Mouse (Mus musculus): ENCODE data around the gene Macf1.

The Macf1 gene

DNA sequence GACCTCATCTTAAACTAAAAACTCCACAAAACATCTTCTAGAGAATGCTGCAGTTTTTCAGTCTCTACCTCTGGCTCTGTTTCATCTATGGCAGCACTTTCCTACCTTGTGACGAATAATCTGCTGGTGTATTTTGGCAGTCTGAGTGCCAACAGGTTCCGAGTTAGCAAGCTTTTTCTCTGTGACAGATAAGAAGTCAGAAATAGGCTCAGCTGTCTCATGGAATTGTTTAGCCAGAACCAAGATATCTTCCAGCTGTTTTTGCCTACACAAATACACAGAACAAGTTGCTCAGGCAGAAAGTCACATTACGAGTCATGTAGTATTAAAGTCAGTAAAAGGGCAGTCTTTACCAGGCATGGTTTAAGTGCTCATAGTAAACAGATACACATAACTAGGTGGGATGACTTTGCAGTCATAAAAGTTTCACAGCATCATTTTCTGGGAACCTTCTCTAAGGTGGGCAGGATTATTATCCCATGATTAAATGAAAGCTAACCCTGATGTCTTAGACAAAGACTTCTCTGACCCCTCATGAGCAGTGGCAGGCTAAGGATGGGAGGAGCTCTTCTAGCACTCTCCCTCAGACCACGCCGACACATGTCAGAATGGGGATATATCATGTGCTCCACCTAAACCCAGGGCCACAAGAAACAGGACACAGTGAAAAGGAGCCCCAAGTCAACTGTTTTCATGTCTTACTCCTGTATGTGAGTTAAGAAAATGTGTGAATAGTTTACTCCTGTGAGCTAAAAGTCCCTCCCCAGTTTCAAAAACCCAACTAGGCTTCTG lies 286.3 kb downstream of the Macf1 start:
- no peak for DNase-seq

DNA sequence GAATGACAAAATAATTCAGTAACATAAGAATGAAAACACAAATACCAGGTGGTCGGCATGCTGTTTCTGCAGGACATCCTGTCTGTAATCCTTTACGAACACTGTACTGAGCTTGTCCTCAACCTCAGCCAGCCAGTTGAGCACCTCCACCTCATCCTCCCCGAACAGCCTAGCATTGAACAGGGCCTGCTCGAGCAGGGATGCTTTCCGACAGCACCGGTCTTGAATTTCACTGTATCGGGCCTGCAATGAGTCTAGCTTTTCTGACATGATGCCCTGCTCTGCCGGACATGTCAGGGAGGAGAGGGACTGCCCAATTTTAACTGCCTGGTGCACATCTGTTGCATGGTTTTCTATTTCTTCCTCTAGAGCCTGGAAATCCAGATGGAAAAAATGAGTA lies 287.1 kb downstream of the Macf1 start:
- no peak for DNase-seq

DNA sequence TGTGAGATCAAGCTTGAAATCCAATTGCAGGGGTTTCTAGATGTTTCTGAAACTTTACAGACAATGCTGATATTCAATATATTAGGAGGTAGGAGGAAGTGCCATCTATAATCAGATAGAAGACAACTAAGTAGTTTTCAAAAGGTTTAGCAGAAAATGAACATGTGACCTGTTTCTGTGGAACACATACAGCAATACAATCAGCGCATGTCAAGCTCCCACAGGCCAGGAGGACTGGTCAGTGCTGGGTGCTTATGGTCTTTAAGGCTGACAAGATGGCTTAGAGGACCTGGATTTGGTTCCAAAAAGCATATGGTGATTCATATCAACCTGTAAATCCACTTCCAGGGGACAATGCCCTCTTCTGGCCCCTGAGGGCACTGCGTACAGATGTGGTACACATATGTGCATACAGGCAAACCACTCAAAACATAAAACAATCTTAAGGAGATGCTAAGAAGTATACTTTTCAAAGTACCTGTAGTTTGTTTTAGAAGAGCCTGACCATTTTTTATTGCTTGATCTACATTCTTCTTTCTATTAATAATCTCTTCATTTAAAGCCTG lies 288.6 kb downstream of the Macf1 start:
- DNase-seq, result no peak

DNA sequence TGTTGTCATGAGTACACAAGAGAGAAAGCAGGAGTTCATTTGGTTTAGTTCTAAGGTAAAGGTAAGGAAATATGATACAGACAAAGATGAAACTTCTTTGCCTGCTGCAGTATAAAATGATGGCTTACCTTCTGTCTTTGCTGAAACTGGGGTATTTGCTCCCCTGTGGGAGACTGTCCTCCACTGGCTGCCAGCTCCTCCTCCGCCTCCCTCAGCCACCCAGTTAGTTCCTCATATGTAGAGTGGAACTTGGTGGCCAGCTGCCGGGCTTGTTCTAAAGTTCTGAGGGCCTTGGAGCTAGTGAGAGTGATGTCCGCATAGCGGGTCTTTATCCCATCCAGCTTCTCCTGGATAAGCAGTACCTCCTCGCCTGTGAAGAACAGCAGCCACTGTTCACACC lies 289.3 kb downstream of the Macf1 start:
- DNase-seq, result no peak

DNA sequence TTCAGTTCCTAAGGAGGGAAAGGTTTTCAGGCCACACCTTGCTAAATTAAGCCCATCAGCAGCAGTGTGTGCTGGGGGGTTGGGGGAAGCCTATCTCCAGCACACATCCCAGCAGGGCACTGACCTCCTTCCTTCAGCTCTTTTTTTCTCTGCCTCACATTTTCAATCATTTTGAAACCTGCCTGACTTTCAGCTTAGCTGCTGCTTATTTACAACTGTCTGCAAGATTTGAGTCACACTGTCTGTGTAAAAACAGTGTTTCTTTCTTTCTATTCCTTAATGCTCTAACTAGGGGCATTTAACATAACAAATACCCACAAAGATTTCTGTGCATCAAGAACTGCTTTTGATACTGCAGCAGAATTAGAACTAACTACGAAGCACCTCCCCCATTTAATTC lies 289.9 kb downstream of the Macf1 start:
- DNase-seq, result no peak

DNA sequence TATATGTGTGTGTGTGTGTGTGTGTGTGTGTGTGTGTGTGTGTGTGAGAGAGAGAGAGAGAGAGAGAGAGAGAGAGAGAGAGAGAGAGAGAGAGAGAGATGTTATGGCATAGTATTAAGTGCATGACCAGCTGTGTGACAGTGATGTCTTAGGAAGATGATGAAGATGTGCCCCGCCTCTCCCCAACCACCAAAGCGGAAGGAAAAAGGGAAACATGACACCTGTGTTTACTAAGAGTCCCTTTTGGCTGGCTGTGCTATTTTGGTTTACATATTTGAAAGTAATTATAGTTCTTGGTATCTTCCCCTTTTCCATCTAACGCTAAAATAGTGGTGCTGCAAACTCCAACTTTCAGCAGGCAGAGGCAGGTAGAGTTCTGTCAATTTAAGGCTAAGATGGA lies 291.2 kb downstream of the Macf1 start:
- DNase-seq, result no peak

DNA sequence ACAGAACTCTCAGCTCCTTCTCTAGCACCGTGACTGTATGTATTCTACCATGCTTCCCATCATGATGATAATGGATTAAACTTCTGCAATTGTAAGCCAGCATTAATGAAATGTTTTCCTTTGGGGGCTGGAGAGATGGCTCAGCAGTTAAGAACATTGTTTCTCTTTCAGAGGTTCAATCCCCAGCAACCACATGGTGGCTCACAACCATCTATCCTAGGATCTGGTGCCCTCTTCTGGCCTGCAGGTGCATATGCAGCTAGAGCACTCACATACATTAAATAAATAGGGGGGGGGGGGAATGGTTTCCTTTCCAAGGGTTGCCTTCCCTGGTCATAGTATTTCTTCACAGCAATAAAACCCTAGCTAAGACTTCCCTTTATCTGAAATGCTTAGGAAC lies 292.0 kb downstream of the Macf1 start:
- no peak for DNase-seq

DNA sequence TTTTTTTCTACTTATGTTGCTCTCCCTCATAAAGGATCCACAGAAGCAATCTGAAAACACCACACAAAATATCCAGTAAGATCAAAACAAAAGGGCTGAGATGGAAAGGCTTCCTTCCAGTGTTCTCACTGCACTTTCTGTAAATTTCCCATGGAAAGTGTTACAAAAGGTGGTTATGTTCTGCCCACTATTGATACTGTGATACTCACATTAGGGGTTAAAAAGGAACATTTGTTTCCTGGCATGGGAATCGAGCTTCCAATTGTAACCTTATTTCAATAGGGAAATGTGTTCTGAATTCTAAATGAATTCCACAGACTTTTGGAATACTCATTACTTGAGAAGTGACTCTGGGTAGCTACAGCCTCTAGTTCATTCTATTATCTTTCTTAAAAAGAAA lies 299.1 kb downstream of the Macf1 start:
- no peak for DNase-seq

DNA sequence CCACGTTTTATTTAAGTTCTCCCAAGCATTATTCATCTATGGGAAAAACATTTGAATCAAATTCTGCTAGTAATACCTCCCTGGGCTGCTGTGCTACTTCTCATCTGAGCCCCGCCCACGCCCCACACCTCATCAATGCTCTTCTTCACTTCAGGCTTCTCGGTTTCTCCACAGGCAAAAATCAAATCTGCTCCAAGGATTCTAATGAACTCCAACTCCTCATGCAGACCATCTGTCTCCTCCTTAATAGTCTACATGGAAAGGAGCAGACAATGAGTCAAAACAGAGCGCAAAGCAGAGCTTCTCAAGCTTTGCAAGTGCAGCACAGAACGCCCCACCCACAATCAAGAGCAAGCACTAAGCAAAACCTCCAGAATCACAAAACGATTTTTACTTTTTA lies 301.0 kb downstream of the Macf1 start:
- no peak for DNase-seq

DNA sequence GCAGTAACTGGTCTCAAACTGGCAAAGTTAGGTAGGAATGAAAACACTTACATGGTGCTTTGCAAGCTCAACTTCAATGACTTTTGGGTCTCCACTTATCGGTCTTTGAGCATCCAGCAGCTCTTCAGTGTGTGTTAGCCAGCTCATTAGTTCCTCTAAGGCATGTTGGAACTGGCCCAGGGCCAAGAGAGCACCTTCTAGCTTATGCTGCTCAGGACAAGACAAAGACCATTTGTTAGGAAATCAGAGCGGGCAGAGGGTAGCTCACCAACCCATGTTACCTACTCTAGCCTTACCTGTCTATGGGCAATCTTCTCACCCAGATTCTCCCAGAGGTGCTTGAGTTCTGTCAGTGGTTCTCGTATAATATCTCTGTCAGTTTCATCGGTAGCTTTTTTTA lies 302.1 kb downstream of the Macf1 start:
- DNase-seq, result no peak

DNA sequence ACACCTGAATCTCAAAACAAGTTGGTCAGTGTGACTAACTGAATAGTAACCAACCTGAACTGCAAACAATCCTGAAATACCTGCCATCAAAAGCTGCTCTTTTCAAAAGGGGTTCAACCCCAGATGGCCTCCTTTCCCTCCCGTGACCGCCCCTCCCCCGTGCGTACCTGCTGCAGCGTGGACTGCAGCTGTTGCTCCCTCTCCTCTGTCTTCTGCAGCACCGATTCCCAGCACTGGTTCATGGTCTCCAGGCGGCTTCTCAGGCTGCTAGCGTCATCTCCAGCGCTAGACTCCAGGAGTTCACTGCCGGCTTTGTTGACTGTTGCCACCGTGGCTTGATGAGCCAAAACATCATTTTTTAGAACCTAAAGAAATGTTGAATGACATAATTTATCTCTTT lies 302.6 kb downstream of the Macf1 start:
- no peak for DNase-seq

DNA sequence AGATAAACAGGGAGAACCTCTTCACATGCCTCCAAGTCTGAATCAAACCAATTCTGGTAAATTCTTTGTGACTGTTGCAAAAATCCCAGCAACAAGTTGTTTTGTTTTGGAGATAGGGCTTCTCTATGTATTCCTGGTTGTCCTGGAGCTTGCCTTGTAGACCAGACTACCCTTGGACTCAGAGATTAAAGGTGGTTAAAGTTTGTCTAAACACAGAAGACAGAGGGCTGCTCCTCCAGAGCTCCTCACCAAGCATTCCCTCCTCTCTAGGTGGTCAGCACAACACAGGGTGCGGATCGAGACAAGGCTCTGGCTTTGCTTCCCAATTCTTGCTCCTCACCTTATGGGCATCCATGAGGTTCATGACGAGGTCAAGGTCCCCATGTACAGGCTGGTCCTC lies 308.1 kb downstream of the Macf1 start:
- peak; percentile 15 to 46 for DNase-seq

DNA sequence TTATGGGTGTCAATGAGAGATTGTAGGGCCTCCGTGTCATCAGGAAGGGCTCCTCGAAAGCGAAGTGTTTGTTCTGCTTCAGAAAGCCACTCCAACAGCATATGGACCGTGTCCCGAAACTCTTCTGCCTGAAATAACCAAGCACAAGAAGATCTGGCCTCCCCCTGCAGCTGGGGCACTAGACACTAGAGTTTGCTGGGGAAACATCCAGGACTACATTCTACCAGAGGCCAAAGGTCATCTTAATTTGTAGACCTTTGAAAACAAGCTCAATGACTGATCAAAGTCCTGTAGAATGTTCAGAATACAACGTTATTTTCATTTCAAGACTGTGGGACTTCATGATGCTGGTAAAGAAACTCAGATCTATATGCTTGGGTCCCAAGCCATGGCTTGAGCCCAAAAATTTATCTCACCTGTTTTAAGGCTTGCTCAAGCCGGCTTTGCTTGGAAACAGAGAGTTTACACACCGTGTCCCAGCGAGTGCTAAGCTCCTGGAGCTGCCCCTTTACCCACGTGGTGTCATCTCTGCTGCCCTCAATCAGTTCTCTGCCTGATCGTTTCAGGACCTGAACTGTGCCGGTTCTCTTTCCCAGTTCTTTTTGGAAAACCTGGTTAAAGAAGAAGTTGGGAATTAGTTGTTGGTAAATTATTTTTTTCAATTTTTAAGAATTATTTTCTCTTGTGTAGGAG lies 309.7 kb downstream of the Macf1 start:
- peak; percentile 28 to 51 for DNase-seq

DNA sequence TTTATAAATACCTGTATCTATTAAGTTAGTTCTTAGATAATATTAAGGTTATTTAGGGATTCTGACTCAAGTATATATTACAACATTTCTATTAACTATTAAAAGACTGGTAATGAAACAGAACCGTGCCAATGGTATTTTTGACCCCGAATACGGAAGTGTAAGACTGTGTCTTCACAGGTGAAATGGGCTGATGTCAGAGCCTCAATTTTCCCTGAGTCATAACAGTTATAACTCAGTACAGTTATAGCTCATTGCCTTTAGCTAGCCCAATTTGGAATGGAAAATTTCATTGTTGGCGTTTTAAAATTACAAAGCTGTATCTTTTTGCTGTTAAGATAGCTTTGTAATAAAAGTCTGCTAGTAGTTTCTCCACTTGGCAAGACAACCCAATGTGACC lies 320.6 kb downstream of the Macf1 start:
- no peak for DNase-seq

DNA sequence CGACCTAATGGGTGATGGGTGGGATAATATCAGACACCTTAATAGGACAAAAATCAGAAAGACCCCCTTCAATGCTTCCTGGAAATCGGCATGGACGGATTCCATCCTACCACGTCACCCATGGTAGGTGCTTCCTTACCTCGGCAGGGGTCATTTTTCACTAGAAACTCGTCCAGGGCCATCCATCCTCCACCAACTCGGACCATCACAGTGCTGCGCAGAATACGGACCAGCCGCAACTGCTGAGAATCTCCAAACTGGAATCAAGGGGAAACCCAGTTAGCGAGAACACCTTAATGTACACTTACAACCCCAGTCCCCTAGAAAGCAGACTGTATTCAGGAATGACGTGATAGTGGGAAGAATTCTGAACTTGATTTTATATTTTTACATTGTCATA lies 323.4 kb downstream of the Macf1 start:
- no peak for DNase-seq

DNA sequence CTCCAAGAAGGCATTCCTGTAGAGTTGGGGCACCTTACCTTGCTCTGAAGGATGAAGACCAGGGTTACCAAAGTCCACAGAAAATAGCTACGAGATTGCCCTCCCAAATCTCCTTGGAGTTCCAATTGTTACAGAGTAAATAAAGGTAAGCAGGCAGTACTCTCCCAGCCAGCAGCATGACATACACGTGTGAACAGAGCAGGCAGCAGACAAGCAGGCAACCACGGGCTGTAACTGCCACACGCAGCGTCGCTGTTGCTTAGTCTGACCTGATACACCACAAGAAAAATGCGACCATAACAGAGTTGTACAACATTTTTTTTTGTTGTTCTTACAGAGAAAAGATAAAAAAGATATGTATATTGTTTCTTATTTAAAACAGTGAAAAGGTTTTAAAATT lies 325.5 kb downstream of the Macf1 start:
- DNase-seq, result no peak

DNA sequence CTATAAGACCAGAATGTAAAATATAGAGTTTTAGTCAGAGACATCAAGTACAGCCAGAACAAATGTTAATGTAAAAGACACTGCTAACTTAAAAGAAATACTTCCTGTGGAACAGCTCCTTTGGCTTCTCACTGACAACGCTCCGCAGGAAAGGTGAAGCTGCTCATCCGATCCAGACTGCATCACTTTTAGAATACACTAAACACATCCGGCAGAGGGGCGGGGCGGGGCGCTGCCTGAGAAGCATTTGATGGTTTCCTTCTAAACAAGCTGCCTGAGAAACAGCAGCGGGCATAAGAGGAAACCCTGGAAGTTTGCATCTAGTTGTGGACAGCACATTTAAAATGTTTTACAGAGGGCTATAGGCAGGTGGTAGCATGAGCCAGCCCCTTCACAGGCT lies 328.2 kb downstream of the Macf1 start:
- no peak for DNase-seq

DNA sequence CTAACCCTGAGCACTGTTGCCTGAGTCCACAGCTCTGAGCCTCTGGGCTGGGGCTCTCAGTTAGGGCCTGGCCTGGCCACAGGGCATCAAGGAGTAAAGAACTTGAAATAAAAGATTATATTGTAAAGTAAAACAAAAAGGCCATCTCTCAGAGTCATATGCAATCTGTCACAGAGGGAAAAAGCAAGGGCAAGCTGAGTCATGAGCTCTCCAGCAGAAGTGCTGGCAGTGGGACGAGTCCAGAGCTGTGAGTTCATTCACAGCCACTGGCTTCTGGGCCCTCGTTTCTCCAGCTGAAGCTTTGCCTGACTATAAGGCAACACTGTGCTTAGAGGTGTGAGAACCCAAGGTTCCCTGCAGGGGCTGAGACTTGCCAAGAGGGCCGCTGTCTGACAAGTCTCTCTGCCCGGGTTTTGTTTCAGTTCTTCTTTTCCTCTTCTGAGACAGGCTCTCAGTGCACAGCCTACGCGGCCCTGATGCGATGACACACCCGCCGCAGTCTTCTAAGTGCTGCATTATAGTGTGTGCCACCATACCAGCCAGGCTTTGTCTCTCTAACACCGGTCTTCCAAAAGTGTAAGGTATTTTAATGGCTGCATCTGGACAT lies 330.8 kb downstream of the Macf1 start:
- DNase-seq, result no peak

DNA sequence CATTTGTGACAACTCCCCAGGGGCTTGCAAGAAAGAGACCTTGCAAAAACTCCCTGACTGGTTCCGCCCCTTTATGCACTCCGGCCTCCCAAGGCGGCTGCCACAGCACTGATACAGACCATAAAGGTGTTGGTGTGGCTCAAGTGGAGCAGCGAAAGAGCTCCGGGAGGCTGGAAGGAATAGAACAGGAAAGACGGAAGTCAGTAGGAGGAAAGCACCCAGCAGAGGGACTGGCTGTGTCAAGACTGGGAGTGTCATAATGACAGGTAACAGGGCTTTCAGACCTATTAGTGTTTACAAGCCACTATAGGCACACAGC lies 340.7 kb downstream of the Macf1 start:
- peak; percentile 4 to 10 for DNase-seq

DNA sequence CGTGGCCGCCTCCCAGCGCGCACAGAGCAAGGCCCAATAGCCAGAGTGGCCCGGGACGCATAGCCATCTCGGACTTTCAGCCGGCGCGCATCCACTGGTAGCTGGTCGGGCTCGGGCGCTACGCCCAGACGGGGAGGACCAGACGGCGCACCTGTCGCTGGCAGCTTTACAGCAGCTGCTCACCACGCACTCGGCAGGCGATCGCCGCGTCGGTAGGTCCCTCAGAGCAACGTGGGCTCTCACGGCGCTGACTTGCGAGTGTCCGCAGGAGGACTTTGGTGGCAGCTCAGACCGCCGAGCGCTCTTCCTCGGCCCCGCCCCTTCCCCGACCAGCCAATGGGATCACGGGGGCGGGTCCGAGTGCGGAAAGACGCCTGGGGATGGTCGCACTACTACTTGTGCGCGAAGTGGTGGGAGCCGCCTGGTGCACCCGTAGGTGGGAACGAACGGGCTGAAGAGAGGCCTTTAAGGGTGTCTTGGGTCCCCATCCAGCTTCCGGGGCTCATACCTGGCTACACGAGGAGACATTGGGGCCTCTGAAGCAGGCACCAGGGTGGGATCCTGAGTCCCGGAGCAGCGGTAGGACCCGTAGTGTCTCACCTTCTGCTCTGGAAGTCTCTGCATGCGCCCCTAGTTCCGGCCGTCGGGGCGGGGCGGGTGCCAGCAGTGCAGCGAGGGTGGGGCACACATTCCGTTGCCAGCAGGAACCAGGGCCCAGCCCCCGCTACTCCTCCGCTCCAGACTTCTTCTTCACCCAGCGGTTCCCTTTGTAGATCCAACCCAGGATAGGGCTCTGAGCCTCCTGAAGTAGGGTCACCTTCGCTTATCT lies 341.3 kb downstream of the Macf1 start, which contains the start of gene Bmp8a:
Gene Bmp8a (minus strand): TSS at position 611 of the 829 bp plus-strand sequence.
- peak; percentile 51 to 59 for DNase-seq

DNA sequence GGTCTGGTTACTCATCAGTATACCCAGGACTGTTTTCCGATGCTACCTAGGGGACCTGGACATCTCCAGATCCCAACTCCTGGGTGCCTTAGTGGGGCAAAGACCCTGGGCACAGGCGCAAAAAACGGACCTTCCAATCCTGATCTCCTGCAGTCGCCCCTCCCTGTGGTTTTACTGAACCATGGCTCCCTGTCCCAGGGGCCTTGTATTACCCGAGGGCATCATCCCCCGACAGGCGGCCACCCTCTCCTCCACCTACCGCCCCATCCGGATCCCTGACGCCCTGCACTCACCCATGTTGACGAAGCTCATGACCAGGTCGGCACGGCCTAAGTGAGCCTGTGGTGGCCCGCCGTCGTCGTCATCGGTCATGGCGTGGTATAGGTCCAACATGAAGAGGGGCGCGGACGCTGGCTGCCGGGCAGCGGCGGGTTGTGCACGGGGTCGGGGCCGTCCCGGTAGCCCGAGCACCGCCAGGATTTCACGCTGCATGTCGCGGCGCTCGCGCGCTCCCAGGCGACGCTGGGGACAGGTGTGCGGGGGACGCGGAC lies 342.0 kb downstream of the Macf1 start:
- DNase-seq, result no peak

DNA sequence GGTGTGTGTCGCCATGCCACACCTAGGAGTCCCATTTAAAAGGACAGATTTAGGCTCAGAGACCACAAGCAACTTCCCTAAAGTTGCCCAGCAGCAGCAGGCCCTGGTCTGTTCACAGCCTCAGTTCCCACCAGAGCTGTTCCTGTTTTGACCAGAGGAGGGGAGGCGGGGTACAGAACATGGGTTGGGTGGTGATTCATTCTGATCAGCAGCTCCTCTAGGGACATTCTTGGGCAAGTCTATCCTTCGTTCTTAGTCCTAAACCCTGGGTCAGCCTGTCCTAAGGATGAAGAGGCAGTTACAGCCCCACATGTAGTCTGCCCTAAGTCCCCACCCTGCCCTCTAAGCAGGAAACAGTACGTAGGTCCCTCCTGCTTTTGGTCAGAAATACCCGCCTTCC lies 343.9 kb downstream of the Macf1 start:
- no peak for DNase-seq

DNA sequence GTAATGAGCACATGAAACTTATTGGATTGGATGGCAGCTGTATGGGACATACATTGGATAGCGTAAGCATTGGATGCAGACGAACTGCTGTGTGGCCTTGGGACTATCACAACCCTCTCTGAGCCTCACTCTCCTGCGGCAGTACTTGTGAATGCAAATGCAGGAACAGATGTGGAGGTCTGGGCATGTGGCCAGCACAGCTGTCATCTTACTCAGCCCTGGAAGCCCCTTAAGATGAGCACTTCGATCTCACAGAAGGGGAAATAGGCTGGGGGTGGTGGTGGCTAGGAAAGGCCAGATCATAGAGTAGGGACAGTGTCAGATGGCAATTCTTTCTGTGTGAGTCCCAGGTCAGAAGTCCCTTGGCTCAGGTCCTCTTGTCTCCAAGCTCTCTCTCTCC lies 346.5 kb downstream of the Macf1 start:
- no peak for DNase-seq
